Mouse (Mus musculus) 416B (cell line): ENCODE results near the gene Nup160.

Source experiments
- DNase-seq: peaks from one replicate; pipeline ENCODE4 v3.0.0; 2011; ENCODE audit warnings: low read depth

The Nup160 gene

GRCm38 (mm10) chr2:90666591-90667387, 10.2 kb upstream of the Nup160 start:
- no peak for DNase-seq

GRCm38 (mm10) chr2:90667388-90668265, 9.4 kb upstream of the Nup160 start:
- DNase-seq, result peak; percentile 60

- no peak for DNase-seq
Measured at GRCm38 (mm10) chr2:90670343-90670742, 6.7 kb upstream of the Nup160 start.

GRCm38 (mm10) chr2:90673339-90673738, 3.7 kb upstream of the Nup160 start:
- DNase-seq, result peak; percentile 33

GRCm38 (mm10) chr2:90674555-90674954, 2.5 kb upstream of the Nup160 start:
- DNase-seq, result peak; percentile 65

- DNase-seq, result no peak
Measured at GRCm38 (mm10) chr2:90675488-90675887, 1.5 kb upstream of the Nup160 start.

GRCm38 (mm10) chr2:90678256-90679060, 1.4 kb downstream of the Nup160 start:
- peak; percentile 66 for DNase-seq

- peak; percentile 96 for DNase-seq
Measured at GRCm38 (mm10) chr2:90679061-90679810, 2.2 kb downstream of the Nup160 start.

- peak; percentile 43 for DNase-seq
Measured at GRCm38 (mm10) chr2:90700943-90701342, 23.9 kb downstream of the Nup160 start.

- DNase-seq, result no peak
Measured at GRCm38 (mm10) chr2:90708548-90708947, 31.5 kb downstream of the Nup160 start.

GRCm38 (mm10) chr2:90715555-90716092, 38.6 kb downstream of the Nup160 start:
- DNase-seq, result no peak

- DNase-seq, result no peak
Measured at GRCm38 (mm10) chr2:90717366-90717765, 40.4 kb downstream of the Nup160 start.

- DNase-seq, result no peak
Measured at GRCm38 (mm10) chr2:90717948-90718347, 40.9 kb downstream of the Nup160 start.

- no peak for DNase-seq
Measured at GRCm38 (mm10) chr2:90726818-90727217, 49.8 kb downstream of the Nup160 start.

- DNase-seq, result no peak
Measured at GRCm38 (mm10) chr2:90735326-90735725, 58.3 kb downstream of the Nup160 start.

GRCm38 (mm10) chr2:90738801-90739200, 61.8 kb downstream of the Nup160 start:
- DNase-seq, result no peak

GRCm38 (mm10) chr2:90739327-90739726, 62.3 kb downstream of the Nup160 start:
- DNase-seq, result no peak

- DNase-seq, result peak; percentile 14
Measured at GRCm38 (mm10) chr2:90739921-90740320, 62.9 kb downstream of the Nup160 start.

GRCm38 (mm10) chr2:90744285-90745052, 67.5 kb downstream of the Nup160 start:
- DNase-seq, result peak; percentile 70

- DNase-seq, result peak; percentile 100
Measured at GRCm38 (mm10) chr2:90745053-90745678, 68.2 kb downstream of the Nup160 start, which contains the start of gene Fnbp4. TSS of gene Fnbp4 (plus strand) at chr2:90745370.
